Mouse (Mus musculus) Patski (cell line): ENCODE measurements at regions not wholly inside any gene's neighbourhood (a gene's known extent, or its start where the extent isn't known, plus 50 kb on each side); places are given as distances from the start of the nearest gene placed in this dataset.

Source experiments
- ATAC-seq: fragments of 100-300 bp; one replicate; pipeline ENCODE4 v1.8.0; 2021
- CTCF ChIA-PET: fragments of 350-600 bp; sonication (Branson Sonifier 250); formaldehyde crosslinking; loops from one replicate; lab custom pipeline; 2022; ENCODE audit warnings: inconsistent platforms; lab: Charles Lee
- POLR2A ChIA-PET: fragments of 350-600 bp; sonication (Branson Sonifier 250); formaldehyde crosslinking; loops from one replicate; lab custom pipeline; 2022; ENCODE audit warnings: antibody characterized with exemption, inconsistent platforms; lab: Charles Lee
- DNase-seq: peaks from one replicate; pipeline ENCODE4 v3.0.0-alpha.2; 2011; ENCODE audit warnings: low read depth, low spot score
- H3K27me3 ChIP-seq: fragments of 371-371 bp; one replicate; pipeline ENCODE4 v1.5.1; 2021
- CTCF ChIP-seq: fragments of 100-300 bp; IDR thresholded peaks from one replicate; pipeline ENCODE4 v1.5.1; 2021
- in situ Hi-C: fragments of 300-500 bp; cut with MboI; formaldehyde crosslinking; loops from 3 replicates; pipeline ENCODE4 v1.11.1; 2018; ENCODE audit warnings: low pct_unique_long_range_greater_than_20kb, mixed read lengths

GRCm38 (mm10) chr3:137150414-137151010, 190.4 kb upstream of the Emcn start:
- ChIA-PET CTCF (interaction anchor here (0.8 to 1.1 kb wide), 5 partner anchors 9 to 602 kb away, joined by 3 read pairs; no protein-coding TSS in a partner anchor), POLR2A (interaction anchor here (0.6 to 0.8 kb wide), 3 partner anchors 38 to 564 kb away, joined by 3 to 5 read pairs (median 3); no protein-coding TSS in a partner anchor)
- no peaks in the 10 kb centered on the region for H3K27me3 ChIP-seq
- in situ Hi-C loops: loop anchor here (5.0 kb wide), 2 partner anchors 117 to 147 kb away; no protein-coding TSS in a partner anchor
- ATAC-seq: peak; percentile 94
- TF ChIP-seq CTCF: no peak
- DNase-seq: peak; percentile 97

GRCm38 (mm10) chr3:137151431-137151830, 189.4 kb upstream of the Emcn start:
- CTCF ChIA-PET: interaction anchor here (0.8 to 1.0 kb wide), 2 partner anchors 19 to 75 kb away, joined by 3 read pairs; no protein-coding TSS in a partner anchor
- POLR2A ChIA-PET: no interaction called here

GRCm38 (mm10) chr3:137153234-137153633, 187.6 kb upstream of the Emcn start:
- no peak for DNase-seq
- POLR2A ChIA-PET: interaction anchor here (1.0 kb wide), 1 partner anchor 600 kb away, joined by 3 read pairs; no protein-coding TSS in a partner anchor
- ATAC-seq: no peak
- H3K27me3 ChIP-seq: no peaks in the 10 kb centered on the region
- no peak for TF ChIP-seq CTCF
- CTCF ChIA-PET: interaction anchor here (1.0 to 1.2 kb wide), 3 partner anchors 110 to 261 kb away, joined by 3 to 4 read pairs (median 3); no protein-coding TSS in a partner anchor
- in situ Hi-C loops: loop anchor here (5.0 kb wide), 2 partner anchors 114 to 144 kb away; no protein-coding TSS in a partner anchor

More at GRCm38 (mm10) chr3:137151431-137151830, 189.4 kb upstream of the Emcn start:
- in situ Hi-C loops: loop anchor here (5.0 kb wide), 2 partner anchors 116 to 146 kb away; no protein-coding TSS in a partner anchor
- DNase-seq (peak; percentile 76), ATAC-seq (peak; percentile 17)
- no peaks in the 10 kb centered on the region for H3K27me3 ChIP-seq
- TF ChIP-seq CTCF: no peak

- in situ Hi-C loops: loop anchor here (5.0 kb wide), 2 partner anchors 113 to 143 kb away; no protein-coding TSS in a partner anchor
- DNase-seq (no peak), ATAC-seq (no peak)
- no peak for TF ChIP-seq CTCF
- ChIA-PET CTCF (interaction anchor here (1.2 kb wide), 1 partner anchor 260 kb away, joined by 3 read pairs; no protein-coding TSS in a partner anchor), POLR2A (interaction anchor here (1.0 kb wide), 1 partner anchor 598 kb away, joined by 3 read pairs; no protein-coding TSS in a partner anchor)
- no peaks in the 10 kb centered on the region for H3K27me3 ChIP-seq
Observed at GRCm38 (mm10) chr3:137154200-137155042, 186.4 kb upstream of the Emcn start.

- DNase-seq (no peak), ATAC-seq (no peak)
- ChIA-PET CTCF (no interaction called here), POLR2A (no interaction called here)
- in situ Hi-C loops: no loop called here
- no peaks in the 10 kb centered on the region for H3K27me3 ChIP-seq
- TF ChIP-seq CTCF: no peak
Observed at GRCm38 (mm10) chr3:137155043-137155404, 185.8 kb upstream of the Emcn start.

- ChIA-PET CTCF (interaction anchor here (0.9 to 1.7 kb wide), 4 partner anchors 10 to 112 kb away, joined by 3 to 7 read pairs (median 4); no protein-coding TSS in a partner anchor), POLR2A (no interaction called here)
- in situ Hi-C loops: no loop called here
- H3K27me3 ChIP-seq: no peaks in the 10 kb centered on the region
- peak; percentile 80 for ATAC-seq
- no peak for TF ChIP-seq CTCF
- peak; percentile 55 for DNase-seq
Observed at GRCm38 (mm10) chr3:137156250-137156975, 184.5 kb upstream of the Emcn start.

GRCm38 (mm10) chr3:137189035-137189434, 151.8 kb upstream of the Emcn start:
- in situ Hi-C loops: no loop called here
- DNase-seq (no peak), ATAC-seq (no peak)
- CTCF ChIA-PET: interaction anchor here (1.0 to 1.7 kb wide), 2 partner anchors 15 to 82 kb away, joined by 3 to 9 read pairs; no protein-coding TSS in a partner anchor
- no peaks in the 10 kb centered on the region for H3K27me3 ChIP-seq
- POLR2A ChIA-PET: no interaction called here
- TF ChIP-seq CTCF: no peak

GRCm38 (mm10) chr3:137190489-137190888, 150.4 kb upstream of the Emcn start:
- ATAC-seq: no peak
- in situ Hi-C loops: no loop called here
- no peak for TF ChIP-seq CTCF
- H3K27me3 ChIP-seq: no peaks in the 10 kb centered on the region
- POLR2A ChIA-PET: no interaction called here
- CTCF ChIA-PET: interaction anchor here (0.8 to 1.2 kb wide), 2 partner anchors 9 to 17 kb away, joined by 3 to 4 read pairs; no protein-coding TSS in a partner anchor
- no peak for DNase-seq

- DNase-seq: no peak
- ChIA-PET POLR2A (interaction anchor here (0.9 kb wide), 1 partner anchor 10 kb away, joined by 5 read pairs; no protein-coding TSS in a partner anchor), CTCF (interaction anchor here (0.8 to 1.2 kb wide), 2 partner anchors 10 to 17 kb away, joined by 3 to 4 read pairs; no protein-coding TSS in a partner anchor)
- H3K27me3 ChIP-seq: no peaks in the 10 kb centered on the region
- no peak for ATAC-seq
- no peak for TF ChIP-seq CTCF
- in situ Hi-C loops: no loop called here
Observed at GRCm38 (mm10) chr3:137191009-137191408, 149.9 kb upstream of the Emcn start.

GRCm38 (mm10) chr3:137193873-137194272, 147.0 kb upstream of the Emcn start:
- in situ Hi-C loops: no loop called here
- DNase-seq (no peak), ATAC-seq (no peak)
- H3K27me3 ChIP-seq: no peaks in the 10 kb centered on the region
- ChIA-PET POLR2A (no interaction called here), CTCF (interaction anchor here (1.4 kb wide), 1 partner anchor 87 kb away, joined by 3 read pairs; no protein-coding TSS in a partner anchor)
- TF ChIP-seq CTCF: no peak
